Mouse (Mus musculus): ENCODE measurements around the gene Ttbk2.

Ttbk2 gene

DNA sequence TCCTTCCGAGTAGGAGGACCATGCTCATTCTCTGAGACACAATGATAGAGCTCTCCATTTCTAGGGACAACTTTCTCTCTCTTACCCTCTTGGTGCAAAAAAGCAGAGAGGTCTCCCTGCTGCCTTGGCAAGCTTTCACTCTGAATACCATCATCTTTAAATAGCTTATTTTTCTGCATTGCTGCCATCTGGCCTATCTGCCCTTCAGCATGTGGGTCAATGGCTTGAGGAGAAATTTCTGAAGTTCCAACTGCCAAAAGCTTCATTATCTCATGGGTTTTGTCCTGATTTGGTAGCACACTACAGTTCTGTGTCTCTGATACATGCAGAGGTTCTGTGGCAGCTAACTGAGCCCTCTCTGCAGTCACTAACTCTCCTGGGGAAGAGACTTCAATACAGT, 104.9 kb downstream of the Ttbk2 start:
- no peak for DNase-seq (ENCODE audit: low spot score)

DNA sequence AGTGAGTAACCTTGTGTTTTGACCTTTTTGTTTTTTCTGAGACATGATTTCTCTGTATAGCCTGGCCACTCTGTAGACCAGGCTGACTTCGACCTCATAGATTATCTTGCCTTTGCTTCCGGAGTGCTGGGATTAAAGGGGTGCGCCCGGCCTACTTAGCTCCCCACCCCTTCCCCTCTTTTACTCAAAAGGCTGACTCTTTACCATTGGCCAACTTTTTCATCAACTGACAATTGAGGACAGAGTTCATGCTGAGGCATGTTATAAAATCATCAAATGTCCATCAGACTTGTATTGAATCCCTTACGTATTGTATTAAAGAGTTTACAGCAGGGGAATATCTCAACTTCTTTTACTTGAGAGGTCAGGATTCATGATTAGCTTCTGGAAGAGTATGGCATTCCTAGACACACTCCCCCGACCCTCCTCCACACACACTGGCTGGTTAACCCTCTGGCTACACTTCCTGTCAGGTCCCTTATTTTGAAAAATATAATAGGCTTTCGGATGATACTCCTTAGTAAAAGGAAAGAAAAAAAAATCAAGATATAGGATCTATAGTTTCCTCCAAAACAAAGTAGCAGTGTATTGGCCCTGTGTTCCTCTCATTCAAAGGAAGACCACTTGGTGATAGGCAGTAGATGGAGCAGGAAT, 118.4 kb downstream of the Ttbk2 start:
- no peak for DNase-seq (ENCODE audit: low spot score)

DNA sequence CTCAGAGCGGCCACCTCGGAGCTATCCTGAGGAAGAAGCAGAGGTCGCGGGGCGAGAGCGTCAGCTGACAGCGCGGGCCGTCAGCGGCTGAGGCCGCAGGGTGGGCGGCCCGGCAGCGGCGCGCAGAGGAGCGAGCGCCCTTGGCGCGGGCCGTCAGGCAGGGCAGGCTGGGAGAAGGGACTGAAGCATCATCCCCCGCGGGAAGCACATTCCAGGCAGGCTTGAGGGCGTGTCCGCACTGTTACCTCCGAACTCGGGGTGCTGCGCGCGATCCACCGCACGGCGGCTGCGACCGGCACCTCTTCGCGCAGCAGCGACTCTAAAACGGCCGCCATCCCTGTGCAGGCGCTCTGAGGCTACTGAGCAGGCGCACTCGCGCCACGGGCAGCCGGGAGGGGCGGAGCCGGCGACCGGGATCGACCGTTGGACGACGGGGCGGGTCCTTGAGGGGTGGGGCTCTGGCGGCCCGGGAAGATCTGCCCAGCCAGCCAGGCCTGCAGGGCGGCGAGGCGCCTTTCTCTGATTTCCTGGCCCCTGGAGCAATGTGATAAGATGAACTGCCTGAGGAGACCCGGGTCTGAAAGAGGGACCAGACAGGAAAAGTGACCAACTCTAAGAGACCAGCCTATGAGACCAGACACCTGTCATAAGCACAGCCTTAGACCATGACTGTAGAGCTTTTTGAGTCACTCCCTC, 119.1 kb downstream of the Ttbk2 start:
- DNase-seq (ENCODE audit: low spot score), result peak; percentile 88

DNA sequence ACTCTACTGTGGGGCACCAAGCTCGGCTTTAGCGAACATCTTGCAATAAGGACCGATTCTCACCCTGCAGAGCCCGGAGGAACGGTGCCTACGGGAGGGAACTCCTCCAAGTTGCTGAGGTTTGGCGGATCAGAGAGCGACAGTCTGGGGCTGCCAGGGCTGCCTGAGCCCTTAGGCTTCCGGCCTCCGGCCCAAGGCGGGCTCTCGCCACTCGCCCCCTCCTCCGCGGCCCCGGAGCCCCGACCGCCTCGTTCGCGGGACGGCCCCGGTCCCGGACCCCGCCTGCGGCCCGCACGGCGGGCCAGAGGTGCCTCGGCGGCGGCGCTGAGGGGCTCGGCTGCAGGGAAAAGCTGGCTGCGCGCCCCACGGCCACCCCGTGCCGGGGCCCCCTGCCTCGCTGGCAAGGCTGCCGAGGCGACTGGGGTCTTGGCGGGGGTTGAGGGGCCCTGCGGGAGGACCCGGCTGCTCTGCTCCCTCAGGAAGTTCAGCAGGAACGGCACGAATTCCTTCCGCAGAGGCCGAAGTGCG, 119.7 kb downstream of the Ttbk2 start:
- peak; percentile 15 for DNase-seq (ENCODE audit: low spot score)

DNA sequence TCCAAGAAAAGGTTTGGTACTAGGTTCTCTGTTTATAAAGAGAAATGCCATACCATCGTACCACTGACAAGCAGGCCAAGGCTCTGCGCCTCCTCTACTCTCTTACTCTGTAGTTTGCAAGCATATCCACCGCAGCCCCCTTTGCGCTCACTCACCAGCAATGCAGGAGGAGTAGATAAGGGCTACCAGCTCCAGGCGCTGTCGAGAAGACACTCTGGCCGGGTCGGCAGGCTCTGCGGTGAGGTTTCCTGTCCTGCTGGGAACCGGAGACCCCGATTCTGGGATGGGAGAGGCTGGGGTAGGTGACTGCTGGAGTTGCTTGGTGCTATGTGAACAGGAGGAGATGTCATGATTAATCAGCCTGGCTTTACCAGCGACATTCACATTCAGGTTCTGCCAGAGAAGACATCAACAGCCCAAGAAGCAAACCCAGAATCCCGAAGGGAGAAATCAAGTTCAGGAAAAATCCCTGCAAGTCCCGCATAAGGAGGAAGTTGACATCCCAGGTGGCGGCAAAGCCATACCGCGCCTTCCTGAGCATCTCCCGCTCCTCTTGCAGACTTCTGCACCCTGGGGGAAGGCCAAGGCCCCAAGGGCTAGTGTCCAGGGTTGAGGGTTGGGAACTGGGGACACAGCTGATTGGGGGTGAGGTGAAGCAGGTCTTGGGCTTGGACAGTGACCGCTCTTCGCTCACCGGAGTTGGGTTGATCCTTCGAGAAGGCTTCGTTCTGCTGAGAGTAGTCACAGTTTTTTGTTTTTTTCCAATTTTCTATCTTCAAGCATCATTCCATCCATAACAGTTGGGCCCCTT, 120.4 kb downstream of the Ttbk2 start:
- no peak for DNase-seq (ENCODE audit: low spot score)

DNA sequence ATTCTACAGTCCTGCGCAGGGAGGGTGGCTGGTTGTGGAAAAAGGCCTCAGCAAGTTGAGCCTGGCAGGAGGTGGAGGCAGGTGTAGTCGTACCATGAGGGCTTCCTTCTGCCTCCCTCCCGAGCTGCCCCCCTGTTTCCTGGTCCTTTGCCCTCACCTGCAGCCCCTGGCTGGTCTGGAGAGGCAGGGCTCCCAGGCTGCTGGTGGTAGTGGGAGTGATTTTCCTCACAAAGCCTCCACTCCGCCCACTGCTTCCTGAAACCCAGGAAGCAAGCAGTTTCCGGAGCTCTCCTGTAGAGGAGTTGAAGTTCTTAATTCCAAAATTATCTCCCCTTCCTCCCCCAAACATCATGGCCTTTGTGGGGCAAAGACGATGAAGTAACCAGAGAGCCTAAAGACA, 126.2 kb downstream of the Ttbk2 start:
- no peak for DNase-seq (ENCODE audit: low spot score)

DNA sequence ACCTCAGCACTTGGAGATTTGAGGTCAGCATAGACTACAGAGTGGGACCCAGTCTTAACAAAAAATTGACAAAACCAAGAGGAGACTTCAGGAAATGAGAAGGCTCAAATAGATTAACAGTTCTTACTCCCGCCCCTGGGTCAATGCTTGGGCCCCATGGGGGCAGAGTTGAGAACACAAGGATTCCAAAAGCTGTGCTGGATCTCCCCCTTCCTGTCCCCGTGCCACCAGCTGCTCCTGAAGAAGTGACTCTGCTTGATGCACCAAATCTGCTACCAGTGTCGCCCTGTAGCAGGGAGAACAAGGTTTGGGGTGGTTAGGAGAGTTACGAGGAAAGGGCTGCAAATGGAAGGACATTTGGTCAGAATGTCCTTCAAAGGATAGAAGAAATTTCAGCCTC, 126.8 kb downstream of the Ttbk2 start:
- no peak for DNase-seq (ENCODE audit: low spot score)

DNA sequence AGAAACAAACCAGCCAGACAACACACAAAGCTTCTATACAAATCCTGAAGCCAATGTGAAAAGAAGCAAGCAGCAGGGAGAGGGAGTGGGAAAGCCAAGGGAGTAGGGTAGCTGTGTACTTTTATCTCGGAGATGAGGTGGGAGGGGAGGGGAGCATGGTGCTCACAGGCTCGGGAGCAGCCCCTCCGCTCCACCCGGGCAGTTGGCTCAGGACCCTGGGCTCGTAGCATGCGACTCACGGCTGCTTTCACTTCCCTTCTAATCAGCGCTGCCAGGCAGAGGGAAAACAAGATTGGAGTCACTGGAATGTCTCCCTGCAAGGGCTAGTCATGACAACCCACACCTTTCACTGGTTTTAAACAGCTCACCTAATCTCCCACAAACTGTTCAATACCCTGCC, 127.9 kb downstream of the Ttbk2 start:
- DNase-seq (ENCODE audit: low spot score), result no peak

DNA sequence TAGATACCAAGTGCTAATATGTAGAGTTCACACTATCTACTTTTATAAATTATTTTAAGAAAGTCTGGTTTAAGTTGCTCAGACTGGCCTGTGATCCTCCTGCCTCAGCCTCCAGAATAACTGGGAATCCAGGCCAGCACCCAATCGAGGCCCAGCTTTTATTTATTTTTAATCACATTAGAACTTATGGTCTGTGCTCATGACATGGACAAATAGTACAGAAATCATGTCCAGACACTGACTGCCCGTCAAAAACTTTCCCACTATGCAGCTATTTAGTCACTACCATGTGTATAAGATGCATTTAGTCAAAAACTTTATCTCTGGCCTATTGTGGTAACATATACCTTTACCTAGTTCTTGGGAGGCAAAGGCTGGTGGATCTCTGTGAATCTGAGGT, 128.5 kb downstream of the Ttbk2 start:
- no peak for DNase-seq (ENCODE audit: low spot score)

DNA sequence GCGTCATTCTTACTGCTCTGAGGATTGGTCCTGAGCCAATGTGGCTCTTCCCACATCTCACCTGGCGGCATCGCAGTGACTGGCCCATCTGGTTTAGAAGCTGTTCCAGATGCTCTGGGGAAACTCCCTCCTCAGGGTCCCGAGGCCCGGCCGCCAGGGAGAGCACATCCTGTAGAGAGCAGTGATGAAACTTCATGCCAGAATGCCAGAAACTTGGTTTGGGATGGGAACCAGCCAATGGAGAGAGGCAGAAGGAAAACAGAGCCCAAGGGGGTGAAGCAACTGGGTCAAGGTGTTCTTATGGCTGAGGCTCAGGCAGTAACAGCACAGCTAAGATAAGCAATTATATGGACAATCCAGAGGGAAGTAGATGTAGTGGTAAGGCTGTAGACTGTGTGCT, 129.6 kb downstream of the Ttbk2 start:
- DNase-seq (ENCODE audit: low spot score), result no peak

DNA sequence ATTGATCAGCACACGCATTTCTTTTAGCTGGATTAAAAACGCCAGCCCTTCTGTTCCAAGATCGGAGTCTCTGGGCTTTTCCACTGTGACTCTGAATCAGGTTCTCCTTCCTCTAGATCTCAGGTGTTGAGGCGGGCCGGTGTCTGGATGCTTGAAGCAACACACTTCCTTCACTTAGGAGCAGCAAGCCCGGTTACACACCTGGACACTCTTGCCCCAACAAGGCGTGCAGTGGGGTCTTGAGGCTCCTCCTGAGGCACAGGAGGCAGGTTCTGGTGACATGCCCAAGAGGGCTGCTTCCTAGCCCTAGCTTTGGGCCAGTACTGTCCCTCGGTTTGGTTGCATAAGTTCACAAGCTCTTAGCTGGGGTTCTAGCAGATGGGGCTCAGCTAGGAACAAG, 131.9 kb downstream of the Ttbk2 start:
- no peak for DNase-seq (ENCODE audit: low spot score)

DNA sequence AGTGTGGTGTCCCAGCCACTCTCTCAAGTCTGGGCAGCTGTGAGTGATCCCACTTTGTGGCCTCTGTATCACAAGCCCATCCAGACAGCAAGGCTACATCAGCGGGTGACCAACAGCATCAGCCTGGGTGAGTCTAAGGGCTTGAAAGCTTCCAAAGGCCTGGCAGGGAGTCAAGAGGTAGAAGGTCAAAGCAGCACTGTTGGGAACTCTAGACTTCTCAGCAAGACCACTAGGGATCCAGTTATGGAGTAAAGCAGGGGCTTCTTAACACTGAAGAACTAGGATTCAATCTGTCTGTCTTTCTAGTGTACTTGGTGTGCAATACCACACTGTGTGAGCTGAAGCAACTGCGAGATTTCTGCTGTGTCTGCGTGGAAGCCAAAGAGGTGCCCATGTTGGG, 137.0 kb downstream of the Ttbk2 start:
- DNase-seq (ENCODE audit: low spot score), result no peak

DNA sequence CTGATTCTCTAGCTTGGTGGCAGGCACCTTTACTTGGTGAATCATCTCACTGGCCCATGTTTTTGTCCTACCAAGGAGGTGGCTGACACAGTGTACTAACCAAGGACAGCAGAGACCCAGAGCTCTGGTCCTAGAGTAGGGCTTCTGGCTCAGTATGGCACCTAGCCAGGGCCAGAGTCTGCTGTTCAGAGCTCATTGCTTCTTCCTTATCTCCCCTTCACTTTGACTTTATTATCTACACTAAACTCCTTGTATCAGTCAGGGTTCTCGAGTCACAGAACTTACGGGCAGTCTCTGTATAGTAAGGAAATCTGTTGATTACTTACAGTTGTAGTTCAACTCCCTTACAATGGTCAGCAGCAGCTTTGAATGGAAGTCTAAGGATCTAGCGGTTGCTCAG, 139.5 kb downstream of the Ttbk2 start:
- DNase-seq (ENCODE audit: low spot score), result no peak

DNA sequence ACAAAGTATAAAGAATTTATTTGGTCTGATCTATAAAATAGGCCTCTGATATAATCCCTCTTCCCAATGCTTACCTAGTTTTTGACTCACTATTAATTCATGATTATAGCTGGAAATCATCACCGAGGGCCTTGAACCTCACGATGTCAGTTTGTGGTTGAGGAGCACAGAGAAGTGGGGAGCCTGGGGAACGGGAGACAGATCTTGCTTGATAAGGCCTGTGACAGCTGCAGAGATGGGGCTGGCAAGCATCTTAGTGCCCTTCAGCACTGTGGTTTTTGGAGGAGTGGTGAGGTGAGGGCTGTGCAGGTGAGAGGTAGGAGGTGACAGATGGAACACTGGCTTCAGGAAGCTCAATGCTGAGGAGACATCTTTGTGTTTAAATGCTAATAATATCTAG, 140.2 kb downstream of the Ttbk2 start:
- no peak for DNase-seq (ENCODE audit: low spot score)

DNA sequence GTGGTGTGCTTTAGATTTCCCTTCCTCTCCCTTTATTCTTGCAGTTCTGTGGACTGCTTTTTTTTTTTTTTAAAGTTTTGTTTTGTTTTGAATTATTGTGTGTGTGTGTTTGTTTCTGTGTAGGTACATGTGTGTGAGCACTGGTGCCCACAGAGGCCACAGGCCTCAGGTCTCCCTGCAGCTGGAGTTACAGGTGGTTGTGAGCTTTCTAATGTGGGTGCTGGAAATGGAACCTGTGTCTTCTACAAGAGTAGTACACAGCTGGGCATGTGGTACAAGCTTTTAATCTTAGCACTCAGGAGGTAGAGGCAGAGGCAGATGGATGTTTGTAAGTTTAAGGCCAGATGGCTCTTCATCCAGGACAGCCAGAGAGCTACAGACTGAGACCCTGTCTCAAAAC, 143.4 kb downstream of the Ttbk2 start:
- no peak for DNase-seq (ENCODE audit: low spot score)

DNA sequence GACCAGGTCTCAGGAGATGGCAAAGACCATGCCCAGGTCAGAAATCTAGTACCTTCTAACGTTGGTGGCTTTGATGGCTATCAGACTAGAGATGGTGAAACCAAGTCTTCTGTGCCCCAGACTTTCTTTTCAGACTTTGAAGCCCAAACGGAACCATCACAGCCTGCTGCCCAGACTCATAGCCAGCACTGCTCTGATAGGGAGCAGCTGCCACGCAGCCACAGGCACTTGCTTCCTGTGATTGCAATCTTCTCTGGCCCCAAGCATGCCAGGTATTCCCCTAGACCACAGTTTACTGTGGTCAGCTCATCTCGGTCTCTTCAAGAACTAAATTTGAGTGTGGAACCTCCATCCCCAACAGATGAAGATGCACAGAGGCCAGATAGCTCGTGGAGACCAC, 147.7 kb downstream of the Ttbk2 start:
- DNase-seq (ENCODE audit: low spot score), result no peak

DNA sequence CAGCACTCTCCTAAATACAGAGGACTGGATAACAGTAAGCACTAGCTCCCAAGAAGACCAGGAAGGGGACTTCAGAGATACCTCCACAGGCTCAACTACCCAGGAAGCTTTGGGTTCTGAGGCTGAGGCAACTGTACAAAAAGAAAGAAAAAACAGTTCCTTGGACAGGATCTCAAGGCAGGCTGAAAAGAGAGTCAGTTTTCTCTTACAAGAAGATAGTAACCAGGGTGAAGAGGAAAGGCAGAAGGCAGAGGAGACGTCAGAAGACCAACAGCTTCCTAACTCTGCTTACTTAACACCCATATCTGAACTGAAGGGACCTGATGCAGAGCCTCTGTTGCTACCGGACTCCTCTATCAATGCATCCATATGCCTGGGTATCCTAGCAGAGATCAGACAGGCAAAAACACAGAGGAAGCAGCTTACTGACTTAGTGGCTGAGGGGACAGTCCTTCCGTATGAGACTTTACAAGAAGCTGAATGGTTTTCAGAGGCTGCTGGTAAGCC, 150.0 kb downstream of the Ttbk2 start:
- DNase-seq (ENCODE audit: low spot score), result no peak

DNA sequence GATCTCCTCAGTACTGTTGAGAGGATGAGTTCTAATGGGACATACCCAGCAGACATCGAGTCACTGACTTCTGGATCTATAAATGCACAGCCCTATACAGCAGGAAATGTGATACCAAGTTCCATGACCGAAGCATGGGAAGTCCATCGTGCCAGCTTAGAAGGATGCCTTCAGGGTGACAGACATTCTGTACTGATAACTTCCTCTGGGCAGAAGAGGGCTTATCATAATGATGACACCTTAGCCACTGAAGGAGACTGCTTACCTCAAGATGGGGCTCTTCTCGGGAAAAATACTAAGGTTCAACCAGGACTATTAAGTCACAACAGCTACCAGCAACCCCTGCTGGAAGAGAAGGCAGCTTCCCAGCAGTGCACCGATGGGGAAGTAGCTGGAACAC, 152.6 kb downstream of the Ttbk2 start:
- no peak for DNase-seq (ENCODE audit: low spot score)
